Mouse (Mus musculus) mammary gland, adult 2 months (tissue): ENCODE data around the gene Sap25. TPM values are rescaled to one million over a fixed set of nuclear protein-coding genes. Genes with fewer than 3 reads are reported as not detected.

Experiments
- polyA plus RNA-seq: library from polyadenylated mRNA; depleted of rRNA; stranded (reverse); fragments of >200 nt; gene quantifications from 2 replicates; pipeline ENCODE4 v1.2.3, GENCODE M21; 2012; ENCODE audit warnings: low replicate concordance; rRNA removed

Gene Sap25
- polyA plus RNA-seq = 193 and 262 TPM in 2 replicates

GRCm38 (mm10) chr5:137641054-137641453 is at the start of gene Sap25:
Gene Sap25 (plus strand): TSS chr5:137641334.

GRCm38 (mm10) chr5:137600619-137601364 is 40.3 kb upstream of the Sap25 start, which contains the start of gene Mospd3:
Gene Mospd3 (minus strand): TSS chr5:137601058.

GRCm38 (mm10) chr5:137613550-137613949 is 27.6 kb upstream of the Sap25 start, which contains the start of gene Pcolce:
Gene Pcolce (minus strand): TSS chr5:137613784.

GRCm38 (mm10) chr5:137628498-137629305 is 12.4 kb upstream of the Sap25 start, which contains the start of the genes Fbxo24, Lrch4 and Gm20605:
Gene Fbxo24 (minus strand): TSS chr5:137629002.
Gene Lrch4 (plus strand): TSS chr5:137629121.
Gene Gm20605 (plus strand): TSS chr5:137629175.

GRCm38 (mm10) chr5:137645652-137646091 is 4.5 kb downstream of the Sap25 start, which contains the start of gene Irs3:
Gene Irs3 (minus strand): TSS chr5:137645714.

GRCm38 (mm10) chr5:137684294-137685123 is 43.4 kb downstream of the Sap25 start, which contains the start of gene Agfg2:
Gene Agfg2 (minus strand): TSS chr5:137684726.

Other genes starting within 250 kb of the Sap25 start
- 0.04 TPM in 2 replicates for gene Zan, start 164.3 kb upstream of the Sap25 start, polyA plus RNA-seq
- gene Pop7, start 138.8 kb upstream of the Sap25 start, polyA plus RNA-seq = 34.5 and 48.0 TPM in 2 replicates
- 26.1 and 49.9 TPM in 2 replicates for gene Gigyf1, start 122.8 kb upstream of the Sap25 start, polyA plus RNA-seq
- not detected in 2 replicates for gene Epo, start 108.1 kb upstream of the Sap25 start, polyA plus RNA-seq
- 1,024 and 1,186 TPM in 2 replicates for gene Gnb2, start 107.8 kb upstream of the Sap25 start, polyA plus RNA-seq
- 0.03 and 0.16 TPM in 2 replicates for gene Actl6b, start 87.8 kb upstream of the Sap25 start, polyA plus RNA-seq
- 4.6 and 7.3 TPM in 2 replicates for gene Tfr2, start 71.5 kb upstream of the Sap25 start, polyA plus RNA-seq
- gene Mospd3, start 40.3 kb upstream of the Sap25 start, polyA plus RNA-seq = 96.4 and 211 TPM in 2 replicates
- 195 and 196 TPM in 2 replicates for gene Pcolce, start 27.6 kb upstream of the Sap25 start, polyA plus RNA-seq
- 0.53 and 0.63 TPM in 2 replicates for gene Fbxo24, start 12.3 kb upstream of the Sap25 start, polyA plus RNA-seq
- 119 and 157 TPM in 2 replicates for gene Lrch4, start 12.2 kb upstream of the Sap25 start, polyA plus RNA-seq
- gene Gm20605, start 12.2 kb upstream of the Sap25 start, polyA plus RNA-seq = 20.1 and 68.7 TPM in 2 replicates
- gene Irs3, start 4.4 kb downstream of the Sap25 start, polyA plus RNA-seq = 34.2 and 68.9 TPM in 2 replicates
- gene Agfg2, start 43.4 kb downstream of the Sap25 start, polyA plus RNA-seq = 28.7 and 51.6 TPM in 2 replicates
- 2.0 and 4.7 TPM in 2 replicates for gene Nyap1, start 100.3 kb downstream of the Sap25 start, polyA plus RNA-seq
- 106 and 238 TPM in 2 replicates for gene Tsc22d4, start 104.4 kb downstream of the Sap25 start, polyA plus RNA-seq
- gene Ppp1r35, start 137.5 kb downstream of the Sap25 start, polyA plus RNA-seq = 26.9 and 69.4 TPM in 2 replicates
- 33.1 and 36.6 TPM in 2 replicates for gene Mepce, start 146.3 kb downstream of the Sap25 start, polyA plus RNA-seq
- 1.1 and 2.3 TPM in 2 replicates for gene Zcwpw1, start 146.5 kb downstream of the Sap25 start, polyA plus RNA-seq
- gene Pilra, start 194.9 kb downstream of the Sap25 start, polyA plus RNA-seq = 3.9 and 13.9 TPM in 2 replicates
- 3.8 and 10.5 TPM in 2 replicates for gene Pilrb1, start 216.8 kb downstream of the Sap25 start, polyA plus RNA-seq
- 5.4 and 12.5 TPM in 2 replicates for gene Pilrb2, start 230.5 kb downstream of the Sap25 start, polyA plus RNA-seq